Mouse (Mus musculus): ENCODE data around the gene Acp6.

DNA sequence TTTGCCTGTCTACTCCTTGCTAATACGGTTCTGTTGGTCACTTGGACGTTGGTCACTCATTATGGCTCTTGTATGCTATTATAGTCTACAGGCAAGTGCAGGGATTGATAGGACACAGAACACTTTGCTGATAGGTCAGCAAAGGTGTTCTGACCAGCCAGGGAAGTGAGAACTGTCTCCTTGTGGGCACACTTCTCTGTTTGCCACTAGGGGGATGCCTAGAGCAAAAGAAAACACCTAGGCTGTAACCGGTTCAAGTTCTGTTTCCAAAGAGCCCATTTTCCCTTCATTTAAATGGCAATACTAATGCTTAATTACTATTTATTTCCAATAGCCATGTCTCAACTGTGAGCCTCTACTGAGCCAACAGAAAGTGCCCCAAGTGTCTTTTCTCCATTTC is 25.2 kb downstream of the Acp6 start:
- TF ChIP-seq CTCF (IDR thresholded peaks at IDR 0.05; ENCODE audit: insufficient read depth, low read length) (peak; percentile 39), POLR2A (IDR thresholded peaks at IDR 0.05; ENCODE audit: borderline replicate concordance, extremely low read depth, low read depth, low read length) (no peak)

Measured in lung, adult 2 months (tissue).